Mouse (Mus musculus) embryonic facial prominence, embryonic 10.5 days (tissue): ENCODE data around the gene Tmem52b. TPM values are rescaled to one million over a fixed set of nuclear protein-coding genes. Genes with fewer than 3 reads are reported as not detected.

ENCODE experiments used
- DNase-seq: peaks from one replicate; pipeline ENCODE4 v3.0.0-alpha.2; 2017; ENCODE audit warnings: low spot score
- H3K27ac ChIP-seq: fragments of 300-500 bp; sonication (generic); replicated peaks from 2 replicates; pipeline ENCODE4 v1.5.1; 2016; ENCODE audit warnings: mild to moderate bottlenecking
- H3K27me3 ChIP-seq: fragments of 300-500 bp; sonication (generic); replicated peaks from 2 replicates; pipeline ENCODE4 v1.6.1; 2016; ENCODE audit warnings: low read depth, mild to moderate bottlenecking; ENCODE audit not compliant: poor library complexity, severe bottlenecking
- H3K36me3 ChIP-seq: fragments of 300-500 bp; sonication (generic); replicated peaks from 2 replicates; pipeline ENCODE4 v1.6.1; 2016; ENCODE audit warnings: mild to moderate bottlenecking, moderate library complexity
- H3K4me1 ChIP-seq: fragments of 300-500 bp; sonication (generic); 2 replicates; pipeline ENCODE4 v1.6.1; 2016
- H3K4me3 ChIP-seq: fragments of 300-500 bp; sonication (generic); 2 replicates; pipeline ENCODE4 v1.5.1; 2016; ENCODE audit warnings: mild to moderate bottlenecking, moderate library complexity
- H3K9me3 ChIP-seq: fragments of 300-500 bp; sonication (generic); 2 replicates; pipeline ENCODE4 v1.6.1; 2016; ENCODE audit warnings: mild to moderate bottlenecking
- WGBS: fragments of 180-500 bp; shearing (Covaris S2); methylation state at CpG from one replicate; pipeline ENCODE4 v1.1.7; 2016; 5-methylcytosine and 5-hydroxymethylcytosine counted together
- polyA plus RNA-seq: library from polyadenylated mRNA; unstranded; fragments of >200 nt; fragmentation: Nextera tagmentation; extraction: Ambion mirVana; gene quantifications from 2 replicates; pipeline ENCODE4 v1.2.1, GENCODE M21; 2016

Gene Tmem52b
- polyA plus RNA-seq, 1 experiment from 2014 or later: not detected

- Histone ChIP-seq H3K27ac (no peak overlapping the region), H3K4me1 (no peaks in the 10 kb centered on the region), H3K9me3 (no peaks in the 10 kb centered on the region), H3K36me3 (no peaks in the 10 kb centered on the region), H3K27me3 (no peaks in the 10 kb centered on the region), H3K4me3 (no peak overlapping the region)
- WGBS: 65% methylated on average over 8 of the region's 8 CpGs
- peak; percentile 17 for DNase-seq
Observed at GRCm38 (mm10) chr6:129512868-129513267, 513 bp downstream of the Tmem52b start.

GRCm38 (mm10) chr6:129513409-129513808 lies 1.1 kb downstream of the Tmem52b start:
- 87% methylated on average over 1 of the region's 1 CpGs for WGBS
- no peaks in the 10 kb centered on the region for H3K4me1 ChIP-seq
- no peaks in the 10 kb centered on the region for H3K27me3 ChIP-seq
- H3K27ac ChIP-seq: no peak overlapping the region
- no peak for DNase-seq
- H3K9me3 ChIP-seq: no peaks in the 10 kb centered on the region
- H3K4me3 ChIP-seq: no peak overlapping the region
- no peaks in the 10 kb centered on the region for H3K36me3 ChIP-seq

- Histone ChIP-seq H3K27me3 (no peaks in the 10 kb centered on the region), H3K9me3 (no peaks in the 10 kb centered on the region), H3K36me3 (no peaks in the 10 kb centered on the region), H3K4me1 (no peaks in the 10 kb centered on the region), H3K4me3 (no peak overlapping the region), H3K27ac (no peak overlapping the region)
- no peak for DNase-seq
- 79% methylated on average over 2 of the region's 2 CpGs for WGBS
Observed at GRCm38 (mm10) chr6:129514376-129514775, 2.0 kb downstream of the Tmem52b start.

GRCm38 (mm10) chr6:129515068-129515467 lies 2.7 kb downstream of the Tmem52b start:
- WGBS: 91% methylated on average over 3 of the region's 3 CpGs
- no peak overlapping the region for H3K27ac ChIP-seq

GRCm38 (mm10) chr6:129516388-129516787 lies 4.0 kb downstream of the Tmem52b start:
- Histone ChIP-seq H3K4me1 (no peaks in the 10 kb centered on the region), H3K4me3 (no peak overlapping the region), H3K27me3 (no peaks in the 10 kb centered on the region), H3K9me3 (no peaks in the 10 kb centered on the region), H3K36me3 (no peaks in the 10 kb centered on the region), H3K27ac (no peak overlapping the region)
- DNase-seq: no peak
- 94% methylated on average over 10 of the region's 10 CpGs for WGBS

More at GRCm38 (mm10) chr6:129515068-129515467, 2.7 kb downstream of the Tmem52b start:
- Histone ChIP-seq H3K9me3 (no peaks in the 10 kb centered on the region), H3K27me3 (no peaks in the 10 kb centered on the region), H3K36me3 (no peaks in the 10 kb centered on the region), H3K4me1 (no peaks in the 10 kb centered on the region), H3K4me3 (no peak overlapping the region)
- DNase-seq: no peak

- H3K27ac ChIP-seq: no peak overlapping the region
- WGBS: 50% methylated on average over 2 of the region's 2 CpGs
- DNase-seq: no peak
- no peaks in the 10 kb centered on the region for H3K9me3 ChIP-seq
- H3K27me3 ChIP-seq: no peaks in the 10 kb centered on the region
- H3K36me3 ChIP-seq: no peaks in the 10 kb centered on the region
- no peak overlapping the region for H3K4me3 ChIP-seq
- no peaks in the 10 kb centered on the region for H3K4me1 ChIP-seq
Observed at GRCm38 (mm10) chr6:129517752-129518408, 5.5 kb downstream of the Tmem52b start.

GRCm38 (mm10) chr6:129526069-129526468 lies 13.7 kb downstream of the Tmem52b start:
- no peaks in the 10 kb centered on the region for H3K9me3 ChIP-seq
- H3K36me3 ChIP-seq: no peaks in the 10 kb centered on the region

GRCm38 (mm10) chr6:129527416-129527815 lies 15.1 kb downstream of the Tmem52b start:
- no peak overlapping the region for H3K4me3 ChIP-seq
- 86% methylated on average over 2 of the region's 2 CpGs for WGBS
- H3K27ac ChIP-seq: no peak overlapping the region
- H3K4me1 ChIP-seq: peaks cover under 1% of the 10 kb centered on the region; the same call in 1 of the 2 replicates
- no peak for DNase-seq
- H3K9me3 ChIP-seq: no peaks in the 10 kb centered on the region
- H3K27me3 ChIP-seq: no peaks in the 10 kb centered on the region
- no peaks in the 10 kb centered on the region for H3K36me3 ChIP-seq

More at GRCm38 (mm10) chr6:129526069-129526468, 13.7 kb downstream of the Tmem52b start:
- Histone ChIP-seq H3K4me3 (no peak overlapping the region), H3K27ac (no peak overlapping the region), H3K4me1 (no peaks in the 10 kb centered on the region), H3K27me3 (no peaks in the 10 kb centered on the region)
- DNase-seq: no peak

- H3K4me1 ChIP-seq: peaks cover 11% of the 10 kb centered on the region
- no peak overlapping the region for H3K4me3 ChIP-seq
- DNase-seq: no peak
- no peaks in the 10 kb centered on the region for H3K9me3 ChIP-seq
- H3K27ac ChIP-seq: no peak overlapping the region
- H3K27me3 ChIP-seq: no peaks in the 10 kb centered on the region
- 72% methylated on average over 1 of the region's 1 CpGs for WGBS
- no peaks in the 10 kb centered on the region for H3K36me3 ChIP-seq
Observed at GRCm38 (mm10) chr6:129529605-129530004, 17.2 kb downstream of the Tmem52b start.

- Histone ChIP-seq H3K27me3 (no peaks in the 10 kb centered on the region), H3K36me3 (no peaks in the 10 kb centered on the region), H3K4me3 (no peak overlapping the region), H3K9me3 (no peaks in the 10 kb centered on the region), H3K4me1 (peaks cover 16% of the 10 kb centered on the region), H3K27ac (no peak overlapping the region)
- no peak for DNase-seq
Observed at GRCm38 (mm10) chr6:129530261-129530660, 17.9 kb downstream of the Tmem52b start.

GRCm38 (mm10) chr6:129532556-129532941 lies 20.2 kb downstream of the Tmem52b start:
- Histone ChIP-seq H3K36me3 (peaks cover 5% of the 10 kb centered on the region; the same call in 1 of the 2 replicates), H3K9me3 (no peaks in the 10 kb centered on the region), H3K27me3 (no peaks in the 10 kb centered on the region), H3K4me1 (peaks cover 19% of the 10 kb centered on the region), H3K27ac (peak overlapping the region; percentile 86), H3K4me3 (peak overlapping the region; percentile 72)
- WGBS: 32% methylated on average over 7 of the region's 7 CpGs
- peak; percentile 30 for DNase-seq

- H3K27ac ChIP-seq: peak within 1 kb of the TSS; percentile 86
- H3K4me3 ChIP-seq: peak within 1 kb of the TSS; percentile 72
- H3K9me3 ChIP-seq: no peaks in the 10 kb centered on the region
- peaks cover 11% of the 10 kb centered on the region for H3K36me3 ChIP-seq
- peaks cover 19% of the 10 kb centered on the region for H3K4me1 ChIP-seq
- DNase-seq: peak; percentile 86
- H3K27me3 ChIP-seq: no peaks in the 10 kb centered on the region
- under 1% methylated on average over 55 of the region's 55 CpGs for WGBS
Observed at GRCm38 (mm10) chr6:129532942-129533860, 20.8 kb downstream of the Tmem52b start, which contains the start of gene Gabarapl1. Gabarapl1 (plus strand) TSS chr6:129533160.
